Mouse (Mus musculus) cerebellum, adult 2 months (tissue): ENCODE data around the gene Hist1h3g.
"Not testable (repeated sequence)": the region's sequence is repeated elsewhere in the genome, so short reads cannot be mapped to it uniquely, and the experiment has no call there.

Experiments
- CTCF ChIP-seq: fragments of 200-500 bp; IDR thresholded peaks from 2 replicates; pipeline ENCODE4 v1.5.1; 2011; ENCODE audit warnings: low read depth, mild to moderate bottlenecking, control low read depth, low read length, moderate library complexity, borderline replicate concordance; ENCODE audit not compliant: insufficient read depth
- POLR2A ChIP-seq: fragments of 200-500 bp; IDR thresholded peaks from 2 replicates; pipeline ENCODE4 v1.6.1; 2011; ENCODE audit warnings: low read length, control low read depth, borderline replicate concordance; ENCODE audit not compliant: insufficient read depth

GRCm38 (mm10) chr13:23535137-23536075 is at the start of gene Hist1h3g:
- not testable (repeated sequence) for TF ChIP-seq POLR2A, CTCF
